Mouse (Mus musculus): ENCODE data around the gene Bicd2.
"Not testable (repeated sequence)": the region's sequence is repeated elsewhere in the genome, so short reads cannot be mapped to it uniquely, and the experiment has no call there.

The Bicd2 gene

GRCm38 (mm10) chr13:49360906-49361406, 19.6 kb downstream of the Bicd2 start:
- DNase-seq: no peak

- DNase-seq: no peak
Observed at GRCm38 (mm10) chr13:49362364-49362763, 21.0 kb downstream of the Bicd2 start.

- DNase-seq: peak in 1 of 2 experiments; percentile 43
Observed at GRCm38 (mm10) chr13:49362804-49363203, 21.4 kb downstream of the Bicd2 start.

- no peak for DNase-seq
Observed at GRCm38 (mm10) chr13:49364716-49365115, 23.3 kb downstream of the Bicd2 start.

GRCm38 (mm10) chr13:49367657-49368440, 26.5 kb downstream of the Bicd2 start:
- no peak for DNase-seq

GRCm38 (mm10) chr13:49369404-49369803, 28.0 kb downstream of the Bicd2 start:
- no peak for DNase-seq

- not testable (repeated sequence) for DNase-seq
Observed at GRCm38 (mm10) chr13:49370216-49370615, 28.8 kb downstream of the Bicd2 start.

DNA sequence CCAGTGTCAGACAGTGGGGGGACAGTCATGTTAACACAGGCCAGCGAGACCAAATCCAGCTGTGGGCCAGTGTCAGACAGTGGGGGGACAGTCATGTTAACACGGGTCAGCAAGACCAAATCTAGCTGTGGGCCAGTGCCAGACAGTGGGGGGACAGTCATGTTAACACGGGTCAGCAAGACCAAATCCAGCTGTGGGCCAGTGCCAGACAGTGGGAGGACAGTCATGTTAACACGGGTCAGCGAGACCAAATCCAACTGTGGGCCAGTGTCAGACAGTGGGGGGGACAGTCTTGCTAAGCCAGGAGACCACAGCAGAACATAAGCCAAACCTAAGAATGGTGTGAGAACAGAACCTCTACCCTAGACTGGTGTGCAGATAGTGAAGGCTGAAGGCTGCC, 29.5 kb downstream of the Bicd2 start:
- DNase-seq: not testable (repeated sequence)

DNA sequence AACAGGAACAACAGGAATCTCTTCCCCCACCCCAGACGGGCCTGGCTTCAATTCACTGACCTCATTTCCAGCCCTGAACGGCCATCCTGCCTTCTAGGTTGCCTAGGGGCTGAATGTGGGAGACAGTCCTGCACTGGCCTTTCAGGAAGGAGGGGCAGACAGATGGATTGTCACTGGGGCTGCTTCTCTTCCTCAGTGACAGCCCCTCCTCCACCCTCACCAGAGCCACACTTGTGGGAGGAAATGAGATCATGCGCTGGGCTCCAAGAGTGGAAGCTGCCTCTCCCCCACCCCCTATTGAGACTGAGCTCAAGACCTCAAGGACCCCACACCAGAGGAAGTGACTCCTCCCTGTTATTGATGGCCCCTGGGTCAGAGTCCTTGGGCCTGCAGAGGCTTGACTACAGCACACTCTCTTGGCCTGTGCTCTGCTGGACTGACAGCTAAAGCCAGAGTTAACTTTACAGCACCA, 30.1 kb downstream of the Bicd2 start:
- DNase-seq: peak; percentile 77 to 90

GRCm38 (mm10) chr13:49372370-49373060, 31.1 kb downstream of the Bicd2 start:
- no peak for DNase-seq

- no peak for DNase-seq
Observed at GRCm38 (mm10) chr13:49374304-49374703, 32.9 kb downstream of the Bicd2 start.

- DNase-seq: peak; percentile 46 to 52
Observed at GRCm38 (mm10) chr13:49374730-49375129, 33.3 kb downstream of the Bicd2 start.

GRCm38 (mm10) chr13:49377608-49378007, 36.2 kb downstream of the Bicd2 start:
- no peak for DNase-seq

DNA sequence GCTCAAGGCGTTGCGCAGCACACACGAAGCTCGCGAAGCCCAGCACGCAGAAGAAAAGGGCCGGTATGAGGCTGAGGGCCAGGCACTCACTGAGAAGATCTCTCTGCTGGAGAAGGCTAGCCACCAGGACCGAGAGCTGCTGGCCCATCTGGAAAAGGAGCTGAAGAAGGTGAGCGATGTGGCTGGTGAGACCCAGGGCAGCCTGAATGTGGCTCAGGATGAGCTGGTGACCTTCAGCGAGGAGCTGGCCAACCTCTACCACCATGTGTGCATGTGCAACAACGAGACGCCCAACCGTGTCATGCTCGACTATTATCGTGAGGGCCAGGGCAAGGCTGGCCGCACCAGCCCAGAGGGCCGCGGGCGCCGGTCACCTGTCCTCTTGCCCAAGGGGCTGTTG, 37.9 kb downstream of the Bicd2 start:
- DNase-seq: no peak

DNA sequence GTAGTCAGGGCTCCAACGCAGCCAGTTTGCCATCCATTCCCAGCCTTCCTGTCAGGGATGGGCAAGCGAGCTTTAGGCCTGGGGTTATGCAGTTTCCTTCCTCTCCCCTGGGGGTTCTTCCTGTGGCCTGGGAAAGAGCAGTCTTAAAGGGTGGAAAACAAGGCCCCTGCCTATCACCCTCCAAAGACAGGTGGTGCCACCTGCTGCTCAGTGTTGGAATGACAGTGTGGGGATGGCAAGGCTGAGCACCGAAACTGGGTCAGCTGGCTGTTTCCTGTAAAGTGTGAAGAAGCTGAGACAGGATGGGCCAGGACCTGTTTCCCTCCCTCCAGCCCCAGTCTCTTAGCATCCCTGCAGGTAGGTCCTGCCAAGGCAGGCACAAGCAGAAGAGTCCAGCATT, 39.8 kb downstream of the Bicd2 start:
- peak; percentile 76 to 90 for DNase-seq

DNA sequence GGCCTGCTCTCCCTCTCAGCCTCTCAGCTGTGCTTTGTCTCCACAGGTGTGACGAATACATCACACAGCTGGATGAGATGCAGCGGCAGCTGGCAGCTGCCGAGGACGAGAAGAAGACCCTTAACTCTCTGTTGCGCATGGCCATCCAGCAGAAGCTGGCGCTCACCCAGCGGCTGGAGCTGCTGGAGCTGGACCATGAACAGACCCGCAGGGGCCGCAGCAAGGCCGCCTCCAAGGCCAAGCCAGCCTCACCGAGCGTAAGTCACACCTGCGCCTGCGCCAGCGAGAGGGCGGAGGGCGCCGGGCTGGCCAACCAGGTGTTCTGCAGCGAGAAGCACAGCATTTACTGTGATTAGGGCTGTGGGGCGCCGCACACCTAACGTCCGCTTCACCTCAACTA, 41.6 kb downstream of the Bicd2 start:
- DNase-seq: no peak

- peak in 1 of 2 experiments; percentile 27 for DNase-seq
Observed at GRCm38 (mm10) chr13:49384751-49385463, 43.5 kb downstream of the Bicd2 start.

- DNase-seq: peak in 1 of 2 experiments; percentile 23
Observed at GRCm38 (mm10) chr13:49391374-49391773, 50.0 kb downstream of the Bicd2 start.

DNA sequence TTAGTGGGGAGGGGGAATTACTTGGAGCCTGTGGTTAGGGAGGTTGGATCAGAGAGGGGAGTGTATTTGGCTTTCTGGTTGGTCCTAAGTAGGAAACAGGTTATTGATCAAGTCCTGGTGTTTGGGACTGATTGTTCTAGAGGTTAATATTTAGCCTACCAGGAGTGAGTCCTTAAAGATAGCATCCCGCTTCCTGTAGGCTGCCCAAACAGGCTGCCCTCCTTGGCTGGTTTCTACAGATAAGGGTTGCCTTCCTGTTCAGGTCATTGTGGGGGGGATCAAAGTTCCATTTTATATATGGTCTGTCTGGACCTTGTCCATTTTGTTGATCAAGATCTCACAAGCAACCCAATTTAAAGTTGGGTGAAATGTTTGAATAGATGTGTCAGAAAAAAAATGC, 52.2 kb downstream of the Bicd2 start:
- DNase-seq: no peak

DNA sequence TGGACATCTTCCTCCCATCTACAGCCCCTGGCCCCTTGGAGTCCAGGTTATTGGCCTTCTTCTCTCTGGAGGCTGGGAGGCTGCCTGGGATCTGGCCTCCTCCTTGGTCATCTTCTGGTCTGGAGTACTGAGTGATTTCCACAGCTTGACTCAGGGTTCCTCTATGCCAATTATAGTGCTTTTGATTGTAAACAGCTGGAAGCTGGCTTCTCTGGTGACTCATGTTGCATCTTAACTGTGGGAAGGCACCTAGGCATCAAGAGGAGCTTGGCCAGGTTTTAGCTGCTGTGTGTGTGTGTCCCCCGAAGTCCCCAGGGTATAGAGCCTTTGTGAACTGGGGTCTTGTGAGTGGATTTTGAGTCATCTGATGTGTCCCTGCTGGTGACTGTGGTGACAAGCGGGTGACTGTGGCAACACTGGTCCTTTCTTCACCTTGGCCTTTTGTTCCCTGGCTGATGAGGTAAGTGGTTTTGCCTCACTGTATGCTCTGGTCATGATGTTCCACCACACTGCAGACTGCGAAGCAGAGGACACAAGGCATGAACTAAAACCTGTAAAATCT, 53.6 kb downstream of the Bicd2 start:
- DNase-seq: no peak

DNA sequence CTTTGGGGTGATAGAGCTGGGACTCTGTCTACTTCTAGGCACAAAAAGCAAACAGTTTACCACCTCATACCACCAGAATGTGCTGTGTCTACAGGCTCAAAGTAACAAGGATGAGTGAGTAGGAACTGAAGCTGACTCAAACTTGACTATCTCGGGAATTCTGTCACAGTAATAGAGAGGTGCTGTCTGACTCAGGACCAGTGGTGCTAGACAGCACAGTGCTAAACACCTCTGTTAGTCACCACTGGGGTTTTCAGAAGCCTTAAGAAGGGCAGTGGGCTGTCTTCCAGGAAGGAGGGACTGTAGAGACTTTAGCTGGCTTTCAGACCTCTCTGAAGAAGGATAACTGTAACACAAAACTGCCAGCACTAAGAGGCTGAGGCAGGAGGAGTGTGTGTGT, 55.4 kb downstream of the Bicd2 start:
- DNase-seq: no peak

GRCm38 (mm10) chr13:49398191-49398590, 56.8 kb downstream of the Bicd2 start:
- no peak for DNase-seq

DNA sequence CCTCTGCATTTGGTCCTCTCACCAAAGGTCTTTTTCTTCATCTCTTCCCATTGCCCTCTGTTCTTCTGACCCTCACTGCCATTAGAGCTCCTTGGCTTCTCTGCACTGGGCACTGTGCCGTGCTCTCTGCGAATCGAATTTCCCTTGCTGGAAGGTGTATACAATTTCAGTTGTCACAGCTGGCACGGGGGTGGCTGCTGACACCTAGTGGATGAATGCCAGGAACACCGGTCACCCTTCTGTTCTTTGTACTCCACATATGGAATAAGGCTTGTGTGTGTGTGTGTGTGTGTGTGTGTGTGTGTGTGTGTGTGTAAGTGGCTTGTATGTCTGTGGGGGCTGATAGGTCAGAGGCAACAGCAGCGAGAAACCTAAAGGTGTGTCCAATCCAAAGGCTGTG, 58.8 kb downstream of the Bicd2 start:
- DNase-seq: peak; percentile 24
